Comparison of ENCODE assay signal across 8 mouse cellular contexts in the genomic region with DNA sequence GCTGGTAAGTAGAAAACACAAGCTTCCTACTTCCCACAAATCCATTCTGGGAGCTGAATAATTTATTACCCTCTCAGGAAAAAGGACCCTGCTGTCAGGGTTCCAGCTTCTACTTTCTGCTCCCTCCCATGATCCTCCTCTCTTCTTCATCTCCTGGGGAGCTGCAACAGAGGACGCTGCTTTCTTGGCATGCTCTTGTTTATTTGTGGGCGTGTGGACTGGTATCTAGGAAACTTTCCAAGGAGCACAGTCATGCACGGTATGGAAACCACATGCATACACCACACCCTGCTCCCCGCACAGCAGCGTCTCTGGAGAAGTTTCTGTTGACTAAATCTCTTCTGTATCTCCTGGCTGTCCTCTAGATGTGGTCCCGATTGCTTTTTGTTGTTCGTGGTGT.
A peak's percentile ranks its signal among the peaks of the same experiment; 100 is the strongest.
DNase-seq lines count a peak whose midpoint lies in the region; ATAC-seq lines count a peak whose summit lies in the region.

No protein-coding gene starts in this region.

- DNase-seq in frontal cortex, postnatal 10 days (ENCODE audit: low spot score in 2 of 2): no peak
- peak; percentile 82 for DNase-seq in right cerebral cortex, adult 18-20 months
- DNase-seq in right cerebral cortex, postnatal 4 days: no peak
- peak; percentile 68 to 69 for DNase-seq in left cerebral cortex, postnatal 36 days (ENCODE audit: low spot score in 2 of 2)
- DNase-seq in right cerebral cortex, postnatal 36 days (ENCODE audit: low spot score in 2 of 2): peak; percentile 66
- no peak for DNase-seq in spleen, postnatal 10 days (ENCODE audit: low spot score in 2 of 2)
- no peak for DNase-seq in thymus, postnatal 4 days

- intact Hi-C loops in left cerebral cortex, postnatal 36 days (cut with DNase I): no loop called here

- peak; percentile 85 for ATAC-seq in frontal cortex, adult (ENCODE audit: low TSS enrichment)

Comparison
In these comparisons a context has a peak if more than half of its experiments do, and no peak if none do; other contexts are left out.
1. DNase-seq: peak in right cerebral cortex, adult 18-20 months (single experiment), left cerebral cortex, postnatal 36 days (2 of 2) and right cerebral cortex, postnatal 36 days (2 of 2); none in frontal cortex, postnatal 10 days (0 of 2), right cerebral cortex, postnatal 4 days (single experiment), spleen, postnatal 10 days (0 of 2) and thymus, postnatal 4 days (single experiment).